Mouse (Mus musculus) thymus, adult 2 months (tissue): Measurements from ENCODE around the gene Lrp1.

ENCODE experiments used
- CTCF ChIP-seq: fragments of 200-500 bp; IDR thresholded peaks from 2 replicates; pipeline ENCODE4 v1.5.1; 2012; ENCODE audit warnings: mild to moderate bottlenecking, control low read depth, low read length, moderate library complexity, borderline replicate concordance; ENCODE audit not compliant: control insufficient read depth, poor library complexity, insufficient read depth; ENCODE audit errors: extremely low read depth
- POLR2A ChIP-seq: fragments of 200-500 bp; IDR thresholded peaks from 2 replicates; pipeline ENCODE4 v1.6.1; 2012; ENCODE audit warnings: mild to moderate bottlenecking, low read length, control low read depth, moderate library complexity; ENCODE audit not compliant: control insufficient read depth, poor library complexity, insufficient read depth; ENCODE audit errors: extremely low read depth

GRCm38 (mm10) chr10:127570937-127571641 lies 49.9 kb downstream of the Lrp1 start:
- TF ChIP-seq CTCF (no peak), POLR2A (no peak)
